Mouse (Mus musculus): ENCODE measurements around the gene Galntl5. TPM values are rescaled to one million over a fixed set of nuclear protein-coding genes. Genes with fewer than 3 reads are reported as not detected.

The Galntl5 gene
- not detected in 2 replicates for polyA plus RNA-seq (2012; rRNA removed)

DNA sequence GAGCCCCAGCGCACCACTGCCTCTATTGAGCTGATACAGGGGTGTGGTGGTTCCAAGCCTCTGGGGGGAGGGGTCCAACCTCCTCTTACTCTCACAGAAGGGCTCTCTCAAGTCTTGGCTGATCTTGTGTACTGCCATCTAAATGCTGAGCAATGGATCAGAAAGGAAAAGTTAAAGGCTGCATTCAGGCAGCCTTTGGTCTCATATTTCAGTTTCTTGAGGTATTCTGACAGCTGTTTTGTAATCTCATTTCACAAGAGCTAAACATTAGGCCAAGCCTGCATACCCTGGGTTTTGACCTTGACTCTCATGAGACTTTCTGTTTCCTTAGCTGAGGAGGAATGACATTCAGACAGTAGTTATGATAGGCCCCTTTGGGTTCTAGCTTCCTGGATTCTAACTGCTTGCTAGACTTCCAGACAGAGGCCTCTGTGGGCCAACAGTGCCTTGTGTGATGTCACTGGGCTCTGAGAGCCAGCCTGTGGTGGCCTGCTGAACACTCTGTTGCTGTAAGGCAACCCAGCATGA lies at the start of gene Galntl5:
Gene Galntl5 (plus strand): TSS at position 457 of the 528 bp plus-strand sequence.

DNA sequence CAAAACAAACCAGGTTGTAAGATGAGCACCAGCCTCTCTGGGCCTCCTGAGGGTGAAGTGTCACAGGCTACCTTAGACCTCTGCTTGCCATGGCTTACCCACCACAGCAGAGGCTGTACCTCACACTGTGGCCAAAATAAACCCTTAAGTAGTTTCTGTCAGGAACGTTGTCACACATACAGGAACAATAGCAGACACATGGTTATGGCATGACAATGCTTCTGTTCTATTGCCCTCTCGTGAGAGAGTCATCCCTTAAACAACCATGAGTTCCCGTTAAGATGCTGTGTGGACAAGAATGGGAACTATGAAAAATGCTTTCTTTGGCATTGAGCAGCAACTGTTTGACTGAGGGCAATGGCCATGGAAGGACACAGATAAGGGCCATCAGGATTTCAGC lies 40.3 kb downstream of the Galntl5 start, which contains the start of gene Galnt11:
Gene Galnt11 (plus strand): TSS at position 301 of the 400 bp plus-strand sequence.

DNA sequence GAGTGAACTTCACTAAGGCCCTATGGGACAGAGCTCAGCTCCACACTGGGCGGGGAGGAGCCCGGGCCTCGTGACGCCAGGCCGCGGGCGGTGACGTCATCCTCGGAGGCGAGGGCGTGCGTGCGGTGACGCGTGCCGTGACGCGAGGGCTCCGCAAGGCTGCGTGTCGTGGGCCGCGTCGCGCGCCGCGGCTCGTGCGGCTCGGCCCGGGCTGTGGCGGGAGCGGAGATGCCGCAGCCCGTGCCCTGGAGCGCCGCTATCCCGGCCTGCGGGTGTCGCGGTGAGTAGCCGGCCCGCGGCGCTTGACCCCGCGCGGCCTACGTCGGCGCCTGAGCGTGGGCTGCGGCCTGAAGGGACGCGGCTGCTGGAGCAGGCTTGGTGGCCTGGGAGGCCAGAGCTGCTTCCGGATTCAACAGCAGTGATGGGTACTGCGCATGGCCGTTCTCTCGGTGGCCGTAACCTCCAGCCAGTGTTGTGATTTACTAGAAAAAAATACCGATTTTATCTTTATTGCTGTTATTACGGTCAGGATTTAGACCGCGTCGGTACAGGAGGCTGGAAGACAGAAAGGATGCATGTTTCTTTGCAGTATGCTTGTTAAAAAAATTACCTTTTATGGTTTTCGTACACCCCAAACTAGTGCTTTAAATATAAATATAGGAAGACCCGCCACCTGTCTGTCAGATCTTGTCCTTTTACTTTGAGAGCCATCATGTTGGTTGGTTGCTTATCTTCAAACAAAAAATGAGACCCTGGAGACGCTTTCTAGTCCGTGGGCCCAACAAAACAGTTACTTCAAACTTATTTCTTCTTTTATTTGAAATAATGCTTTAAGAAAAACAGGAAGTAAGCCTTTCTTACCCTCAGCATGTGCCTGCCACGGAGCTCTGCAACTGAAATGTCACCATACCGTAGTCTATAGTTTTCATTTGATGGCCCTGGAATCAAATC lies 41.8 kb downstream of the Galntl5 start, which contains the start of gene E130116L18Rik:
Gene E130116L18Rik (minus strand): TSS at position 402 of the 951 bp plus-strand sequence.

Other genes starting within 250 kb of the Galntl5 start
- 26.5 and 26.7 TPM in 2 replicates for gene Prkag2, start 80.8 kb upstream of the Galntl5 start, polyA plus RNA-seq (2012; rRNA removed)
- gene Galnt11, start 40.4 kb downstream of the Galntl5 start, polyA plus RNA-seq (2012; rRNA removed): 17.7 and 18.6 TPM in 2 replicates
- gene E130116L18Rik, start 41.7 kb downstream of the Galntl5 start, polyA plus RNA-seq (2012; rRNA removed): 5.1 TPM in 1 of 2 replicates, not detected in the other

All from ovary, adult 2 months (tissue).